Mouse (Mus musculus) CD8-positive naive resting alpha-beta T cell, adult 57 days (primary cell): Measurements from ENCODE around the gene Rab11fip4. TPM values are rescaled to one million over a fixed set of nuclear protein-coding genes. Genes with fewer than 3 reads are reported as not detected.

Experiments
- total RNA-seq: library from RNA; stranded (reverse); gene quantifications from one replicate; pipeline ENCODE4 v1.2.4, GENCODE M21; 2023

Gene Rab11fip4
- total RNA-seq: 29.0 TPM

GRCm38 (mm10) chr11:79590664-79591590, at the start of gene Rab11fip4:
Gene Rab11fip4, plus strand, starts transcription at chr11:79591212.

Other genes with a start within 250 kb of the Rab11fip4 start
- 0.37 TPM for gene Omg, start 87.1 kb upstream of the Rab11fip4 start, total RNA-seq
- gene Evi2b, start 67.5 kb upstream of the Rab11fip4 start, total RNA-seq: 98.3 TPM
- gene Evi2, start 60.6 kb upstream of the Rab11fip4 start, total RNA-seq: 4.6 TPM
- 23.2 TPM for gene Evi2a, start 60.6 kb upstream of the Rab11fip4 start, total RNA-seq